Mouse (Mus musculus): ENCODE measurements at regions not wholly inside any gene's neighbourhood (a gene's known extent, or its start where the extent isn't known, plus 50 kb on each side); places are given as distances from the start of the nearest gene placed in this dataset.
"Not testable (repeated sequence)": the region's sequence is repeated elsewhere in the genome, so short reads cannot be mapped to it uniquely, and the experiment has no call there.

GRCm38 (mm10) chr10:56980821-56981220 is 505.4 kb upstream of the Hsf2 start:
- DNase-seq (ENCODE audit: low spot score in 2 of 2), result no peak

DNA sequence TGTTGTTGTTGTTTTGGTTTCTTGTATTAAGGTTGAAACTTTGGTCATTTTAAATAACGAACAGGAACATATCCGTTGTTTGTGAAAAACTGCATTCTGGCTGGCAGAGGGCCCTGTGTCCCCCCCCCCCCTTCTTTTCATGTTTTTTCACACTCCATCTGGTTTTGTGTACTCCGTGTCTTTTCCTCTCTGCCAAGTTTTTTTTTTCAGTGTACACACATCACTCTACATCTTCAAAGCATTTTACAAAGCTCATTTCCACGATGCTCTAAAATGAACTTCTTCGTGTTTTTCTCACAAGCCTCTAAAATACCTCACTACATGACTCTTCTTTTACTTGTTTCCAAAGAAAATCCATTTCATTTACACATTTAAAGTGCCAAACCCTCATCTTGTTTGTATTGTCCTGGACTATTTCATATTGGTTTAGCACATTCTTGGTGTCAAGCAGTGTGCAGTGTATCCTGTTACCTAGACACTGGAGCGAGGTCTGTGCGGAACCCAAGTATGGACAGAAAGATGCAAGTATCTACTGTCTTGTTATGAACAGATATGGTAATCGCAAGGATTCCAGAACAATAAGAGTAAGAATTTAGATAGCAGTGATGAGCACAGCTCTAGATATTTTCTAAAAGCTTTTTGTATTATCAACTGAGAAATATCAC is 503.5 kb upstream of the Hsf2 start:
- DNase-seq (ENCODE audit: low spot score in 2 of 2), result no peak

DNA sequence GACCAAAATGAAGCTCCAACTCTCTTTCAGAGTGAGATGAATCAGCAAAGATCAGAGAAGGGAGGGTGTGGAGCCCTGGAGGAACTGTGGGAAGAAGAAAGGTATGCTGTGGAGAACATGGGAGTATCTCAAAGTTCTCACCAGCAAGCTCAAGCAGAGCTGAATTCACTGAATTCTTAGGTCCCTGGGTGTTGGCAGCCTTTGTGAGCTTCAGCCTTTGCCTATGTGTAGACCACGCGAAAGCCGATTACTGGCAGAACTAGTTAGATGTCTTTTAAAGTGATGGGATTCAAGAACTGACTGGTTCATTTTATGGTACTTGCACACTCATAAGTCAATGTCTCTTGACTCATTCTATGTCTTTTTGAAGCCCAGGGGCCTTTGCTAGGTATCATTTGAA is 491.2 kb upstream of the Hsf2 start:
- no peak for DNase-seq (ENCODE audit: low spot score in 2 of 2)

- DNase-seq (ENCODE audit: low spot score in 2 of 2), result peak; percentile 18 to 25
Measured at GRCm38 (mm10) chr10:57000892-57001722, 485.1 kb upstream of the Hsf2 start.

GRCm38 (mm10) chr10:57001723-57002110 is 484.5 kb upstream of the Hsf2 start:
- no peak for DNase-seq (ENCODE audit: low spot score in 2 of 2)

DNA sequence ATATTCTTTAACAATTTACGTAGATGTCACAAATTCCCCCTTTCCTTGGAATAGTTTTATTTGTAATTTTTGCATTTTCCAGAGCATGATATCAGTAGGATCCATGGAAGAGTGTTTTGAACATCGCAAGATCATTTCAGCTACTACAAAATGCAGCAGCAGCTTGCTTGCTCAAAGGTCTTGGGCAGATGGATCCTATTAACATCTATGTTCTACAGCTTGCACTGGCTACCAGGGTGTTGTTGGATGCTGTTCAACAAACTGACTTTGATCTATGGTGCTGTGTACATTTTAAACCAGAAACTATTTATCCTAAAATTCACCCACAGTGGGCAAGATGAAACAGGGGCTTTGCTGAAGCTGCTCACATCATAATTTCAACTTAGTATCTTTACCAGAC is 448.5 kb upstream of the Hsf2 start:
- DNase-seq (ENCODE audit: low spot score in 2 of 2), result no peak

DNA sequence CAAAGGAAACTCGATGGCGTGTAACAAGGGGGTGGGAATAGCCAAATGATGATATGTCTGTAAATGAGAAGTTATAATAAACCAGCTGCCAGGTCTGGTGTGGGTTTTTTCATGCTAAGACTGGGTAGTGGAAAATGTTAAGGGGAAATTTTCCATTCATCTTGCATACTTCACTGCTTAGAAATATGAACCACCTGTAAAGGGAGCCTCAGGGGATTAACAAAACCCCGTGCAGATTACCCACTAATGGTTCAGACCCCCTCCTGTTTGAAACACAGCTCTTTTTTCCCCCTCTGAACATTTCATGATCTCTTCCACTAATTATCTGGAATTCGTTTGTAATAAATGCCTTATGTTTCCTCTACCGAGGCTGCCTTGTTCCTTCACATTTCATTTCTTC is 446.0 kb upstream of the Hsf2 start:
- DNase-seq (ENCODE audit: low spot score in 2 of 2), result no peak

- no peak for DNase-seq (ENCODE audit: low spot score in 2 of 2)
Measured at GRCm38 (mm10) chr10:57046021-57046420, 440.2 kb upstream of the Hsf2 start.

GRCm38 (mm10) chr10:57046891-57047290 is 439.3 kb upstream of the Hsf2 start:
- no peak for DNase-seq (ENCODE audit: low spot score in 2 of 2)

GRCm38 (mm10) chr10:57047719-57048118 is 438.5 kb upstream of the Hsf2 start:
- no peak for DNase-seq (ENCODE audit: low spot score in 2 of 2)

DNA sequence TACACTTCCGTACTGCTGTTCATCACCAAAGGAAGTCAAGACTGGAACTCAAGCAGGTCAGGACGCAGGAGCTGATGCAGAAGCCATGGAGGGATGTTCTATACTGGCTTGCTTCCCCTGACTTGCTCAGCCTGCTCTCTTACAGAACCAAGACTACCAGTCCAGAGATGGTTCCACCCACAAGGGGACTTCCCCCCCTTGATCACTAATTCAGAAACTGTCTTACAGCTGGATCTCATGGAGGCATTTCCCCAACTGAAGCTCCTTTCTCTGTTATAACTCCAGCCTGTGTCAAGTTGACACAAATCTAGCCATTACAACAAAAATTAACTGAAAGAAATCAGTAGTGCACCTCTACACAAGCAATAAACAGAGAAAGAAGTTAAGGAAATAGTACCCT is 432.8 kb upstream of the Hsf2 start:
- not testable (repeated sequence) for DNase-seq (ENCODE audit: low spot score in 2 of 2)

- DNase-seq (ENCODE audit: low spot score in 2 of 2), result no peak
Measured at GRCm38 (mm10) chr10:57090131-57090530, 396.1 kb upstream of the Hsf2 start.

DNA sequence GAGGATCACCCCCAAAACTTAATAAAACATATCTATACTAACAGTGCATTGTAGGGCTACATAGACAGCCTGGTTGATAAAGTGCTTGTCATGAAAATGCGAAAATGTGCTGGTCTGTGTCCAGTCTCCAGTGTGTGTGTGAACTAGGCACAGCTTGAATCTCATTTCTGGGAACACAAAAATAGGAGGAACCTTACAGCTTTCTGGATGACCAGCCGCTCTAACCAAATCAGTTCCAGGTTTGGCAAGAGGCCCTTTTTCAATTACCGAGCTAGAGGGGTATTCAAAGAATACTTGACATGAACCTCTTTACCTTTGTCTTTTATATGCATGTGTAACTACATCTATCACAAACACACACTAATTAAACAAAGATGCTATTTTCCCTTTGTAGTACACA is 390.3 kb upstream of the Hsf2 start:
- DNase-seq (ENCODE audit: low spot score in 2 of 2), result no peak

GRCm38 (mm10) chr10:57113359-57113758 is 372.8 kb upstream of the Hsf2 start:
- DNase-seq (ENCODE audit: low spot score in 2 of 2), result no peak

- peak in 1 of 2 experiments; percentile 5 for DNase-seq (ENCODE audit: low spot score in 2 of 2)
Measured at GRCm38 (mm10) chr10:57114696-57115271, 371.4 kb upstream of the Hsf2 start.

DNA sequence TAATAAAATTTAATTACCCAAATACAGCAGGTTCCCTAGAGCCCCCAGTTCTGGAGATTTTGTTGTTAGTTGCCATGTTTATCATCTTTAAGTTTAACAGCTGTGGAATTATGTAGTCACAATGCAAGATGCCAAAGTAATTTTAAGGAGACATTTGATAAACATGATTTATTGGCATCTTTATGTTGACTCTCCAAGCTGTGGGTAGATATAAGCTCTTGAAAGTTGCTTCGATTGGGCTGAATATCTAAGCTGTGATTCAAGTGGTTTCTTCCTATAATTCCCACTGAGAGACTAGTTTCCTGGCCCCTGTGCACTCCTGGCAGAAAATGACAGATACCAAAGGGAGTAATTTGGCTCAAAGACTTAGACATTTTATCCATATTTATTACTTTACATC is 364.7 kb upstream of the Hsf2 start:
- no peak for DNase-seq (ENCODE audit: low spot score in 2 of 2)

DNA sequence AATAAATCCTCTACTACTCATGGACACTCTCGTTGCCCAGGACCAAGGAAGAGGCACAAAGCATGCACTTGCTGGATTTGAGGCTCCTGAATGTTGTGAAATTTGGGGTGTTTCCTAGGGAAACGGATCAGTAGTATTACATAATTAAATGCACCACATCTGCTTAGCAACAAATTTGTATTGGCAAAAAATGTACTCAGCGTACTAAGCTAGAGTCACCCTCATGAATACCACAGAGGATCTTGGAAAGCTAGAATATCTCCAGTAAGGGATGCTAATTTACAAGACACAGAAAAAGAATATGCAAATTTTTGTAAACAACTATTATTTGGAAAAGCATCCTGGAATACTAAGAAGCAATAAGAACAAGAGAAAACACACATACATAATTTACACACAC is 359.0 kb upstream of the Hsf2 start:
- DNase-seq (ENCODE audit: low spot score in 2 of 2), result no peak

- no peak for DNase-seq (ENCODE audit: low spot score in 2 of 2)
Measured at GRCm38 (mm10) chr10:57156426-57156825, 329.8 kb upstream of the Hsf2 start.

DNA sequence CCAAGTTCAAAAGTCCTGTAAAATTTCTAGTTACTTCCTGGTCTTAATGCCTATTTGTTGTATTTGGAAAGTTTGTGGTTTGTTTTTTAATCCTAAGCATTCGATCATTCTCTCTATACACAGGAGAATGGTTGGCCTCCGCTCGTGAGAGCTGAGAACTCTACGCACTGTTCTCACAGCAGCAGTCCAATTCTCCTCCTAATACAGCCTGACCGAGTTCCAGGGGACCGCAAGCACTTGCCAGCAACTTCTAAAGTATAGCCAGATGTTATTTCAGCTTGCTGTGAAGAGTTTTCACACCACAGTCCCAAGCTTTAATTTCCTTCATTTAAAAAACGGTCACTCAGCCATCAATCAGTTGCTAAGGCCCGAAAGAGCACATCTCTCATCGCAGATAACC is 329.3 kb upstream of the Hsf2 start:
- no peak for DNase-seq (ENCODE audit: low spot score in 2 of 2)

DNA sequence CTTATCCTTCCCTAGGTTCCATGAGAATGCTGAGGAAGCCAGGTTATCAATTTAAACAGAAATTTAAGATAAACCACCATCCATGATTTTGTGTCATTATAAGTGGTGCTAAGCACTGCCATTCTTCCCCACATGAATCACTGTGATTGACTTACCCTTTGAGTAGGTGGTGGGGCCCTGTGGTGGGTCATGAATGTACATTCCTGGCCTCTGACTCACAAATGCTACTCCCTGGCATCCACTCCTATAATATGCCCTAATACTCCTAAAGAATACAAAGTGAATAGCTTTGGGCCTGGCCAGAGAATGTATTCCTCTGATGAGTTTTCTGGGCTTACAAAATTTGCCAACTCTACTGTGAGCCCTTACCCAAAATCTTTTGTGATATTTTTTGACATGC is 325.6 kb upstream of the Hsf2 start:
- DNase-seq (ENCODE audit: low spot score in 2 of 2), result no peak

GRCm38 (mm10) chr10:57163359-57163758 is 322.8 kb upstream of the Hsf2 start:
- no peak for DNase-seq (ENCODE audit: low spot score in 2 of 2)

GRCm38 (mm10) chr10:57183560-57183959 is 302.6 kb upstream of the Hsf2 start:
- peak; percentile 21 to 38 for DNase-seq (ENCODE audit: low spot score in 2 of 2)

Data from adrenal gland, adult 18-20 months (tissue).